Mouse (Mus musculus): ENCODE results near the gene Fam53b.

GRCm38 (mm10) chr7:132787022-132787421 is 26.7 kb downstream of the Fam53b start:
- TF ChIP-seq CTCF (IDR thresholded peaks at IDR 0.05) (no peak), EP300 (IDR thresholded peaks at IDR 0.05) (no peak)

All from lung, postnatal 0 days (tissue).